Mouse (Mus musculus) adrenal gland, postnatal 4 days (tissue): Measurements from ENCODE around the gene Pcdh7. TPM values are rescaled to one million over a fixed set of nuclear protein-coding genes. Genes with fewer than 3 reads are reported as not detected.

Experiments used
- DNase-seq, 2 experiments: peaks; one replicate each; pipeline ENCODE4 v3.0.0; 2021 to 2022; ENCODE audit warnings: low spot score in 2 of 2, mixed read lengths in 2 of 2
- total RNA-seq, 2 experiments: library from RNA; stranded (reverse); gene quantifications; 2 replicates each; pipeline ENCODE4 v1.2.3; 2021

The Pcdh7 gene
- total RNA-seq, 2 experiments from 2014 or later, result 10.0 to 14.8 TPM

- no peak for DNase-seq
Measured at GRCm38 (mm10) chr5:57743956-57744661, 26.3 kb downstream of the Pcdh7 start.

GRCm38 (mm10) chr5:57745879-57746278 is 28.1 kb downstream of the Pcdh7 start:
- DNase-seq, result no peak

GRCm38 (mm10) chr5:57750320-57750719 is 32.6 kb downstream of the Pcdh7 start:
- no peak for DNase-seq

GRCm38 (mm10) chr5:57755791-57756190 is 38.0 kb downstream of the Pcdh7 start:
- no peak for DNase-seq

GRCm38 (mm10) chr5:57756726-57757424 is 39.1 kb downstream of the Pcdh7 start:
- DNase-seq, result no peak

- no peak for DNase-seq
Measured at GRCm38 (mm10) chr5:57757436-57757898, 39.7 kb downstream of the Pcdh7 start.

GRCm38 (mm10) chr5:57758968-57759367 is 41.2 kb downstream of the Pcdh7 start:
- no peak for DNase-seq

GRCm38 (mm10) chr5:57760069-57761063 is 42.6 kb downstream of the Pcdh7 start:
- no peak for DNase-seq

- DNase-seq, result no peak
Measured at GRCm38 (mm10) chr5:57765356-57765755, 47.6 kb downstream of the Pcdh7 start.

GRCm38 (mm10) chr5:57767346-57767745 is 49.6 kb downstream of the Pcdh7 start:
- no peak for DNase-seq

- no peak for DNase-seq
Measured at GRCm38 (mm10) chr5:57768469-57769022, 50.8 kb downstream of the Pcdh7 start.

- no peak for DNase-seq
Measured at GRCm38 (mm10) chr5:57769644-57770043, 51.9 kb downstream of the Pcdh7 start.

- no peak for DNase-seq
Measured at GRCm38 (mm10) chr5:57770364-57770763, 52.6 kb downstream of the Pcdh7 start.

GRCm38 (mm10) chr5:57771122-57771521 is 53.4 kb downstream of the Pcdh7 start:
- DNase-seq, result no peak

GRCm38 (mm10) chr5:57772711-57773110 is 54.9 kb downstream of the Pcdh7 start:
- DNase-seq, result no peak

- no peak for DNase-seq
Measured at GRCm38 (mm10) chr5:57774496-57774895, 56.7 kb downstream of the Pcdh7 start.

GRCm38 (mm10) chr5:57778093-57778492 is 60.3 kb downstream of the Pcdh7 start:
- no peak for DNase-seq

- DNase-seq, result no peak
Measured at GRCm38 (mm10) chr5:57779951-57780350, 62.2 kb downstream of the Pcdh7 start.

GRCm38 (mm10) chr5:57780574-57780973 is 62.8 kb downstream of the Pcdh7 start:
- DNase-seq, result no peak

- DNase-seq, result no peak
Measured at GRCm38 (mm10) chr5:57781950-57782349, 64.2 kb downstream of the Pcdh7 start.

- no peak for DNase-seq
Measured at GRCm38 (mm10) chr5:57782546-57782945, 64.8 kb downstream of the Pcdh7 start.
